Mouse (Mus musculus) myocyte (in vitro differentiated cells): ENCODE measurements around the gene Btbd11.

ENCODE experiments used
- E2F4 ChIP-seq: IDR thresholded peaks from one replicate; pipeline ENCODE4 v1.6.1; 2011; ENCODE audit warnings: mild to moderate bottlenecking, control low read depth, moderate library complexity; ENCODE audit not compliant: insufficient read depth
- MAX ChIP-seq: IDR thresholded peaks from one replicate; pipeline ENCODE4 v1.6.1; 2011; ENCODE audit warnings: low read depth, mild to moderate bottlenecking, control low read depth
- MYOD1 ChIP-seq, 3 experiments: IDR thresholded peaks; one replicate each; pipeline ENCODE4 v1.6.1; 2011; ENCODE audit warnings: control low read depth in 2 of 3, low read depth in 2 of 3, mild to moderate bottlenecking in 2 of 3, moderate library complexity in 1 of 3; ENCODE audit not compliant: insufficient read length in 2 of 3, control insufficient read depth in 1 of 3
- MYOG ChIP-seq, 3 experiments: IDR thresholded peaks; one replicate each; pipeline ENCODE4 v1.6.1; 2011; ENCODE audit warnings: control low read depth in 2 of 3, low read depth in 2 of 3, mild to moderate bottlenecking in 2 of 3; ENCODE audit not compliant: insufficient read length in 2 of 3, control insufficient read depth in 1 of 3, insufficient read depth in 1 of 3
- POLR2A ChIP-seq: IDR thresholded peaks from one replicate; pipeline ENCODE4 v1.6.1; 2011; ENCODE audit warnings: low read depth, mild to moderate bottlenecking, control low read depth, moderate library complexity; ENCODE audit not compliant: insufficient read length
- POLR2AphosphoS2 ChIP-seq: IDR thresholded peaks from one replicate; pipeline ENCODE4 v1.6.1; 2011; ENCODE audit warnings: low read depth, control low read depth; ENCODE audit not compliant: insufficient read length
- SRF ChIP-seq: IDR thresholded peaks from one replicate; pipeline ENCODE4 v1.6.1; 2011; ENCODE audit warnings: low read depth; ENCODE audit not compliant: control insufficient read depth, insufficient read length
- TCF12 ChIP-seq: IDR thresholded peaks from one replicate; pipeline ENCODE4 v1.6.1; 2011; ENCODE audit warnings: mild to moderate bottlenecking, control low read depth; ENCODE audit not compliant: poor library complexity, insufficient read depth, severe bottlenecking
- TCF3 ChIP-seq: IDR thresholded peaks from one replicate; pipeline ENCODE4 v1.6.1; 2011; ENCODE audit warnings: low read depth, control low read depth; ENCODE audit not compliant: insufficient read length
- USF1 ChIP-seq: IDR thresholded peaks from one replicate; pipeline ENCODE4 v1.6.1; 2011; ENCODE audit warnings: low read depth, mild to moderate bottlenecking, control low read depth, moderate library complexity

GRCm38 (mm10) chr10:85522220-85522760, 135.7 kb downstream of the Btbd11 start:
- TF ChIP-seq USF1, result no peak
- TF ChIP-seq POLR2A, result no peak
- TF ChIP-seq TCF12, result no peak
- TF ChIP-seq MAX, result no peak
- TF ChIP-seq POLR2AphosphoS2, result no peak
- TF ChIP-seq MYOG (IDR thresholded peaks at IDR 0.05; ENCODE audit: control insufficient read depth in 1 of 3, insufficient read depth in 1 of 3, insufficient read length in 2 of 3, low read depth in 2 of 3), result no peak
- no peak for TF ChIP-seq SRF
- TF ChIP-seq MYOD1 (IDR thresholded peaks at IDR 0.05; ENCODE audit: control insufficient read depth in 1 of 3, insufficient read length in 2 of 3, low read depth in 2 of 3), result no peak
- TF ChIP-seq E2F4, result no peak
- TF ChIP-seq TCF3, result no peak
